Mouse (Mus musculus): Measurements from ENCODE around the gene Gfpt1. TPM values are rescaled to one million over a fixed set of nuclear protein-coding genes. Genes with fewer than 3 reads are reported as not detected.

Gene Gfpt1
- 5.6 and 6.0 TPM in 2 replicates for polyA plus RNA-seq (2012; rRNA removed)

GRCm38 (mm10) chr6:87042337-87043130 is at the start of gene Gfpt1:
Gene Gfpt1 (plus strand): TSS chr6:87042846.

GRCm38 (mm10) chr6:87008887-87009286 is 33.8 kb upstream of the Gfpt1 start, which contains the start of gene Nfu1:
Gene Nfu1 (plus strand): TSS chr6:87009236.

GRCm38 (mm10) chr6:87104123-87104796 is 61.6 kb downstream of the Gfpt1 start, which contains the start of gene D6Ertd527e:
Gene D6Ertd527e (plus strand): TSS chr6:87104746.

Other genes starting within 250 kb of the Gfpt1 start
- 15.2 and 18.2 TPM in 2 replicates for gene Anxa4, start 249.3 kb upstream of the Gfpt1 start, polyA plus RNA-seq (2012; rRNA removed)
- 2.1 and 2.8 TPM in 2 replicates for gene Aak1, start 193.3 kb upstream of the Gfpt1 start, polyA plus RNA-seq (2012; rRNA removed)
- 42.4 and 55.3 TPM in 2 replicates for gene Nfu1, start 33.6 kb upstream of the Gfpt1 start, polyA plus RNA-seq (2012; rRNA removed)
- gene D6Ertd527e, start 61.9 kb downstream of the Gfpt1 start, polyA plus RNA-seq (2012; rRNA removed): 0.09 TPM in 2 replicates